Mouse (Mus musculus) brain, adult 2 months (tissue): ENCODE results near the gene Cdk14.

ENCODE experiments used
- DNase-seq: peaks from one replicate; pipeline ENCODE4 v3.0.0; 2011; ENCODE audit warnings: low read depth, low spot score

Cdk14 gene

DNA sequence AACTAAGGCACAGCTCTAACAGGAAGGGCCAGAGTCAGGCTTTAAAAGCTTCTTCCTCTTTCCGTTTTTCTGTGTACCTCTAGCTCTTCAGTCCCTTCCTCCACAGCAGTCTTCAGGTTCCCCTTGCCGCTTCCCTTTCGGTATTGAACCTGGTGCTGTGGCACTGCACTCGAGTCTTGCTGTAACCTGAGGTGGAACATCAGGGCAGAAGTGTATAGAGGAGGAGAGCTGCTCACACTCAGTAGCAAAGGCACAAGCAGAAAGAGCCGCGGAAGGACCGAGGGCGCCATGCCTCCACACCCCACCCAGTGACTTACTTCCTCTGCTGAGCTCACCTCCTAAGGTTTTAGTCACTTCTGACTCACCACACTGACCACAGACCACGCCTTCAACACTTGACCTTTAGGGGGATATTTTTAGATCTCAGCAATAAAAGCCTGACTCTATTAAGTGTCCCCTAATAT lies at the start of gene Cdk14:
Cdk14 (minus strand) TSS at position 321 of the 464 bp plus-strand sequence.
- no peak for DNase-seq

DNA sequence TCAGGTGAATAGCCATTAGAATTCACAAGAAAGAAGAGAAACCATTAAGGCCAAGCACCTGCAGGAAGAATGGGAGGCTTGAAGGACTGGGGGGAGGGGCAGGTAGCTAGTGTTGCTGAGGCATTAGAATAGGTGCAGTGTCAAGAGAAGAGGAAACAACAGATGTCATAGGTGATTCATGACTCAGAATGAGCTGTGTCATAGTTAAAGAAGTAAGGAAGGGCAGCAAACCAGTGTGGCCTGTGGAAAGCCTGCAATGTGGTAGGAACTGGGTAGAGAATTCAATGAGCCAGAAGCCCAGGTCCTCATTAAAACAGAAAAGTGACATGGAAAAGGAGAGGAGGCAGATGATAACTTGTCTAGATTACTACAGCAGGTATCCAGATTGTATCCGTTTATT lies 45.1 kb upstream of the Cdk14 start:
- DNase-seq, result no peak

DNA sequence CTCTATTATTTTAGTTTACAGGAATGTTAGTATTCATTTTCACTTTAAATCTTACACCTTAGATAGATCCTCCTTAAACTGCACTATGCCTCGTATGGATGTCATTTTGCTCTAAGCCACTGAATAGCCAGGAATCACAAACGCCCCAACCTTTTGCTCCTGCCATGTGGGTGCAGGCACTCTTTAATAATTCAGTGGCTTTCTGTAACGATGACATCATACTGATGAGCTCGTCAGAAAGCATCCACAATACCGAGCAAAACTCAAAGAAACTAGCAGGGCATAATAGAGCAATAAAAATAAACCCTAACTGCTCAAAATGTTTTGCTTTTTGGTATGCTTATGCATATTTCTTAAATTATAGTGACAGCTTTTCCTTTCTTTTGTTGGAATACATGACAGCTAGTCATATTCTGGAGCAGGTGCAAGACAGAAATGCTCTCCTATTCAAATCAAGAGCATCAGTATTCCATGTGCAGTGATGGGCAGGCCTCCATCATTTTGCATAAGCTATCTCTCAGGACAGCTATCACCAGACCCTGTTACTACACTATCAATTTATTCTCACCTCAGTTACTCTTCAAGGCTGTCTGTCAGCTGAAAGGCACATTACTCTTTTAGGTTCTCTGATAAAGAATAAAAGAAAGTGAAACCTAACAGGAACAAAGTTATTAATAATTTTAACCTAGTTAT lies 11.8 kb upstream of the Cdk14 start:
- DNase-seq, result no peak

DNA sequence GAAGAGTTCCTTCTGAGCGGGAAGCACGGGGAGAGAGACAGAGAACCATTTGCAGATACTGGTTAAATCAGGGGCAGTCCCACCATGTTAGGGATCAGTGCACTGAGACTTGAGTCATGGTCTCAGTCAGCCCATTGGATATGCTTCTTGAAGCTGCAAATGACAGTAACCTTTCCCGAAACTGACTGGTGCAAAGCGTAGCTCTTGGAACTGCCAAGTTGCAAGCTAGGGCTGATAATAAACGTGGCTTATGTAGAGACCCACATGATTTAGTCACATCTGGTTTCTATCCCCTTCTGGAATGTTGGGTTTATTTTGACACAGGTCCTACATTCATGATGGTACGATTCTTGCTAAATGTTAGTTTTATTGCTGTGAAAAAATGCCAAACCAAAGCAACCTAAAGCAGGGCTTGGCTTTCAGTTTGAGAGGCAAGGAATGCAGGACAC lies 3.6 kb upstream of the Cdk14 start:
- DNase-seq, result no peak

DNA sequence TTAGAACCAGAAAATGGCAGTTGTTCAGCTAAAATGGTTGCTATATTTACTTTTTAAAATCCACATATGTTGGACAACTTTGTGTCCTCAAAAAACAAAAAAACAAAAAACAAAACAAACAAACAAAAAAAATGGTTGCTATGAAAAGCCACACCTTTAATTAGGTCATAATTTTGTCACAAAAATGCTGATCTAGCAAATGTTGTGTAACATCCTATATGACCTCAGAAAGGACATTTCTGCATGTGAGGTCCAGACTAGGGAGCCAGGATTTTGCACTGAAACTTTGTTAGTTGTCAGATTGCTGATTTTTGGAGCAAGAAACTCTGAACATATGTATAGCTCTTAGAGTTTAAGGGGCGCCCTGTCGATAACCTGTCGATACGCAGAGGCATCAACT lies 3.0 kb upstream of the Cdk14 start:
- DNase-seq, result no peak

DNA sequence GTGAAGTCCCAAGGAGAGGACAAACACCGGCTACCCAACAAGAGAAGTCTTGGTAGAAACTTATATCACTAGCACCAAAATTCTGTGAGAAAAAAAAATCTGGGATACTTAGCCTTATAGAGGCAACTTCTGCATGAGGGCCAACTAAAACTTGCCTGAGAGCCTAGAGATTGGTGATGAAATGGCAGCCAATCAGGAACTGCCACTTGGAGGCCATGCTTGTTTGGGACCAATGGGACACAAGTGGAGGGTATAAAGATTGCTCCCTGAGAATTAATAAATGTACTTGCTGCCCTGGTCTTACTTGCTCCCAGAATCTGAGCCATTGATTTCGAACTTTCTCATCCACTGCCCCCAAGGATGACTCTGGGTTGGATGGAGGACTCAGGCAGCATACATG lies 1.3 kb upstream of the Cdk14 start:
- no peak for DNase-seq

DNA sequence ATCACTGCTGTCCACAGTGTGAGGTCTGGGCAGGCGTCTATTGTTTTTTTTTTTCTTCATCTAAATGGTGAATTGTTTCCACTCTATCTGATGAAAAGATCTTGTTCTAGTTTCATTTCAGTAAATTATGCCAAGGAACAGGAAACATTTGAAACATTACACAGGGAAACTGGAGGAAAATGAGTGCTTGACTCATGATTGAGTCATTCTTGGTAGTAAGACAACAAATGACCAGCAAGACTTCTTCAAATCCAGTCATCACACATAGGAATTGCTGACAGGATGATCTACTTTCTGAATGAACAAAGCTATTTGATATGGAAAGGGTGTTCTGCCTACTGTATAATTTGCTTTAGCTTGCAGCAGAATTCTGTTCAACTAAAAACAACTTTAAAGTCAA lies 859 bp downstream of the Cdk14 start:
- peak; percentile 35 for DNase-seq

DNA sequence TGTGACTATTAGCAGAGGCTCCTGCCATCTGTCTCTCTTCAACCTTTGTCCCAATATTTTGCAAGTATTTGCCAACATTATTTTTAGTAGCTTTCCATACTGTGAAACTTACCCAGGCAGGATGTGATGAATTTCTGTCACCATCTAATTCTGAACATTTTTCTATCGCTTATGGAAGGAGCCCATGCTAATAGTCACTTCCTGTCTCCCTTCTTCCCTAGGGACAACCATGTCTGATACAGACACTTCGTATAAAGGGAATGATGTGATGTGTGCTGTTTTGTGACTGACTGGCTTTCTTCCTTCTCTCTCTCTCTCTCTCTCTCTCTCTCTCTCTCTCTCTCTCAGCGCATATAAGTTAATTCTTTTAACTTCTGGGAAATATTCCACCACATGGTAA lies 5.3 kb downstream of the Cdk14 start:
- DNase-seq, result no peak

DNA sequence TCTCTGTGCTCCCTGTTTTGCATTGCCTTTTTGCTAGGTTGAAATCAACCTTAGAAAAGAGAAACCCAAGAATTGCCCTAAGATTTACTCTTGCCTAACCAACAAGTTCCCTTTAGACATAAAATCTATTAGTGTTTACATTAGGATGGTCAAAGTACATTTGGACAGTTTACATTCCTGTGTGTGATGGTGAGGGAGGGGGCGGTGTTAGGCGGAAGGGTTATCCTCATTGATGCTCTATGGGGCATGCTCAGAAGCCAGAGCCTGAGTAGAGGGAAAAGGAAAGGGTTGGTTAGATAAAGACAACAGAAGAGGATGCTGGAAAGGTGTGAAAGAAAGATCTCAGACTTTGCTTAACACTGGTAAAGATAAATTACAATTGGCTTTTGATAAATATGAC lies 8.2 kb downstream of the Cdk14 start:
- DNase-seq, result no peak

DNA sequence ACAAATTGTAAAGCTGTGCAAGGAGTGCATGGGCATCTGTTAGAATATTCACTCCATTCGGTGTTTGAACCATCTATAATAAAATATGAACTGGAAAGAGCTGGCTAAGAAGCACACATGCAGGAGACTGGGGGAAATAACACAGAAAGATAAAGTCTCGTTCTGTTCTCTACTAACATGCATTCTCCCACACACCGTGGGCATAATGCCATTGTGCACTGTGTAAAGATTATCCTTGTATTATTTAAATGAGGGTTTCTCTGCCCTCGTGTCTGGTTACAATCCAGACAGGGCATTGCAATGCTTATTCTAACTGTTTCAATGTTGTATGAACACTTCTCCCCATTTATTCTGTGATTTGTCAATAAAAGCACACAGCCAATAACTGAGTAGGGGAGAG lies 18.1 kb downstream of the Cdk14 start:
- DNase-seq, result peak; percentile 34

DNA sequence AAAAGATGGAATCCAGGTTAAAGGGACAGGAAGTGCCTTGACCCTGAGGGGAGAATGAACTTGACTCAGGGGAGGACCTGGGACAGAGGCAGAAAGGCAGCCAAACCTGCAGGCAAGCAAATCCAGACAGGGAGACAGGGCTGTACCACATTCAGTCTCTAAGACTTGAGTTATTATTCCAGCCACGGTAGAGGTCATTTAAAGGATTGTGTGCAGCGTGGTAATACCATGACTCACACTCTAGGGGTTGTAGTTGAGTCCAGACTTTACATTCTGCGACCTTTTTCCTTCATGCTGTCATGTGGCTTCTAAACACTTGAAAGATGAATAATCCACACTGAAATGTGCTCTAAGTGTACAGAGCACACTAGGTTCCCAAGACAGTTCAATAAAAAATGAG lies 27.3 kb downstream of the Cdk14 start:
- DNase-seq, result no peak

DNA sequence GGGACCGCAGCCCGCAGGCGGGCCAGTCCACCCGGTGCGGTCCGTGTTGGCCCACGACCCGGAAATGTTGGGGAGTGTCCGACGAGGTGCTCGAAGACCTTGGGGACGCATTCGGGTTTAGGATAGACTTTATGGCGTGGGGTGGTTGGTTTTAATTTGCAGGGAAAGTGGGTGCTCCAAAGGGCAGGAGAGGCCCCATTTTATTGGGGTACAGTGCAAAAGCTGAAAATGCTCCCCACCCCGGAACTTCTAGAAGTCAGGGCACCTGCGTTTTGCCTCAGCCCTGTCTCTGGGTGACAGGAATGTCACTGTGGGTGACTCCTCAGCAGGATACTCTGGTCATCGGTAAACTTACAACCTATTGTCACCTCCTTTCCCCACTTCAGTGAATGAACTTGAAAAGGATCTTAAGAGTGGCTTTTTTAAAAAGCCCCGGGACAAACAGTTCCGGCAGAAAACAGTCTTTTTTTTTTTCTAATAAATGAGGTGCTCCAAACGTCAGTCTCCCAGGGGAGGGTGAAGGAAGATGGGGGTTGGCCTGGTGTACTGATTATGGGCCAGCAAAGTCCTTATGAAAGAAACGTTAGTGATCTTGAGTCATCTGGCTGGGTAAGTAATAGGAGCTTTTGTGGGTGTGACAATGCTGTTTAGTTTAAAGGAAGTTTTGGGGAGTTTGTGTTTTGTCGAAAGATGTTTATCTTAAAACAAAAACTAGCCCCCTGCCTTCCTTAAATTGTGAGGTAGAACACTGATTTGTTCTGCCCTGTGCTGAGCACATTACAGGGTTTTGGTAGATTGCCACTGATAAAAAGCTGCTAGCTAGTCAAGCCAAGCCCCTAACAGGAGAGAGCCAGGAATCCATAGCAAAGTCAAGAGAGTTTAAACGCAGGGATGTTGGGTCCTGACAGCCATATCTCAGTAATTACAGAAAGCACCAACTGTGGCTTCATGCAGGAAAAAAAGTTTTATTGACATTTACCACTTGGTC lies 39.1 kb downstream of the Cdk14 start:
- no peak for DNase-seq

DNA sequence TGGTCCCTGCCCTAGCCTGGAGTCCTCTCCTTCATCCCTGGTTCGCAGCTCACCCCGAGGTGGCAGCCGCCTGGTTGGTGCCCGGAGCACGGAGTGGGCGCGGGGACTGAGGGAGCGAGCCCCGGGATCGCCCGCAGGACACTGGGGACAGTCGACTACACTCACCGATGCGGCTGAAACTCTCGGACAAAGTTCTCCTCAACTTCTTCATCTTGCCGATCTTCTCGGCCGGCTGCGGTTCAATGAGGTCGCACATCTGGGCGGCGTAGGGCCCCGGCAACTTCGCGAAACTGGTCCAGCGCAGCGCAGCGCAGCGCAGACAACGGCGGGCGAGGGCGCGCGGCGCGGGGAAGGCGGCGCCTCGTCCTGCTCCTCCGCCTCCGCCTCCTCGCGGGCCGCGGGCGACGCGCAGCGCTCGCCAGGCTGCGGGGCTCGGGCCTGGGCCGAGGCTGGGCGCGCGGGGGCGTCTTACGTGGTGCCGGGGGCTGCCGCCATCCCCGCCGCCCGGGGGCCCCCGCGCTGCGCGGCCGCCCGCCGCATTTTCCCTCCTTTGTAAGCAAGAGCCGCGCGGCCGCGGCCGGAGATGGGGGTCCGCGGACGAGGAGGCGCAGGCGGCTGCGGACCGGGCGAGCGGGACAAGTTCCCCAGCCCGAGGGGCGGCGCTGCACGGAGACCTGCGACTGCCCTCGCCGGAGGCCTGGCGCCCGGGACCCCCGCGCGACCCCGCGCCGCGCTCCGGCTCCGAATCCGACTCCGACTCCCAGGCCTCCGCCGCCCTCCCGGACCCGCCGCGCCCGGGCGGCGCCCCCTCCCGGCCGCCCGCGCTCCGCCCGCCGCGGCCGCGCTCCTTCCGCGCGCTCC lies 40.0 kb downstream of the Cdk14 start:
- peak; percentile 71 for DNase-seq

DNA sequence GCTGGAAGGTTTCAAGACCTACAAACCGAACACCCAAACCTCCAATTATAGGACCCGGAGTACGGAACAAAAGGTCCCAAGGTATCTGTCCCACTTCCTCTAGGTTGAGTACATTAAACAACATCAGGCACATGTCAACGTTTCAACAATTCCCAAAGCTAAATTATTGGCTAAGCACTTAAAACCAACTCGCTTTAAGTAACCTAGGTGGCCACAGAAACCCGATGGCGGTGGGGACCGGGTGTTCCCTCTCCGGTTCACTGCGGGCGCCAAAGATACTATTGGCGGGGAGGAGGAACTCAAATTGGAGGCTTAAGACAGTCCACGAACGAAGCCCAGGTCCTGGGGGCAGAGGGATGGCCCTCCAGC lies 40.6 kb downstream of the Cdk14 start:
- no peak for DNase-seq

DNA sequence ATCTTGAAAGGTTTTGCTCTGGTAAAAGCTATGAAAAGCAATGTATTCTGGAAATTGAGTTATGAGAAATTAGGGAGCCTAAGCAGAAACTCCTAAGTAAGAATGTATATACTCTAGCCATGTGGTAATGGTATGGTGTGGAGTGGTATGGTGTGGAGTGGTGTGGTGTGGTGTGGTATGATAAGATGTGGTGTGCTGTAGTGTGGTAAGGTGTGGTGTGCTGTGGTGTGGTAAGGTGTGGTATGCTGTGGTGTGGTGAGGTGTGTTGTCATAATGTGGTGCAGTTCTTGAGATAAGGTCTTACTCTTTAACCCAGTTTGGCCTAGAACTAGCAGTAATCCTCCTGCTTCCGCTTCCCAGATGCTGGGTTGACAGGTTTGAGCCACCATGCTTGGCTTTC lies 45.7 kb downstream of the Cdk14 start:
- no peak for DNase-seq

DNA sequence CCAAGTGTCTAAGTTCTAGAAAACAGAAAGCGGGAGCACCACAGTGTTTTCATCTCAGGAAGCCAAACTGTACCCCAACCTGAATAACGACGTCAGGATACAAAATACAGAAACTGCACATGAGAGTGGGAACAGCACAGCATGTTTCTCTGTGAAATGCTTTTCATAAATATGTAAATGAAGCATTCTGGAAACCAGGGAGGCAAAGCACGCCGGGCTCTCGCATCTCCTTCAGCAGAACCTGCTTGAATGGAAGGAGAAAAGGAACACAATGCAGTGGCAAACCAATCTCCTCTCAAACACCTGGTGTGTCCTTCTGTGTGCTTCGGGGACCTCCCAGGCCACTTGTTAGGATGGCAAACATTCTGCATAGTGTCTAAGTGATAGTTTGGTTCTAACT lies 46.6 kb downstream of the Cdk14 start:
- peak; percentile 21 for DNase-seq

DNA sequence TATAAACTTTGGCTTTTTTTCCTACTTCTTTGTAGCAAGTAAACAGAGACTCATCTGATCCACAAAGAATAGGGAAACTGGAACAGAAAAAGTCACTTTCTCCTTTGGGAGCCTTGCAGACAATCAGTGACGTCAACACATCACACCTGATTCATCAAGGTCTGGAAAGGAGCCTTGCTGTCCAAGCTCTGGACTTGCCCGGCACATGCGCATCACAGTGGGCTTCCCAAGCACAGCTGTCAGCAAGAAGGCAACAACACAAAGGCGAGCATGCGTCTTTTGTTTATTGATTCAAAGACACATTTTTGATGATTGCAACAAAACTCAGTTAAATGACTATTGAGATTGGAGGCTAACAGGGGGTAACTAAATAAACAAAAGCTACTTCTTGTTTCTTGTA lies 47.2 kb downstream of the Cdk14 start:
- no peak for DNase-seq

DNA sequence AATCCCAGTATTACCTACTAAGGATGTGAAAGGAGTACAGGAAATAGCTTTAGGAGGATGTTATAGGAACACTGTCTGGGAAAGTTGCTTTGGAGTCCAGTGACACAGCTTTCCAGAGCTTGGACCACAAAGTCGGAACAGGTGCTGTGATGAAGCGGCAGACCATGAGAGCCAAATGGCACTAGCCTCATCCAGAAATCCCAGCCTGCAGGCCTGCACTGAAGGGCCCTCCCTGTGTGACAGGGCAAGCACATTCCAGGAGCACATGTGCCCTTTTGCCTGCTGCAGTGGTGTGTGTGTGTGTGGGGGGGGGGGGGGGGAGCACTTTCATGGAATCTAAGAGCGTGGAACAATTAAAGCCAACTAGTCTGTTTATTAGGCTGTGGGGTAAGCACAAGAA lies 47.8 kb downstream of the Cdk14 start:
- DNase-seq, result peak; percentile 21

DNA sequence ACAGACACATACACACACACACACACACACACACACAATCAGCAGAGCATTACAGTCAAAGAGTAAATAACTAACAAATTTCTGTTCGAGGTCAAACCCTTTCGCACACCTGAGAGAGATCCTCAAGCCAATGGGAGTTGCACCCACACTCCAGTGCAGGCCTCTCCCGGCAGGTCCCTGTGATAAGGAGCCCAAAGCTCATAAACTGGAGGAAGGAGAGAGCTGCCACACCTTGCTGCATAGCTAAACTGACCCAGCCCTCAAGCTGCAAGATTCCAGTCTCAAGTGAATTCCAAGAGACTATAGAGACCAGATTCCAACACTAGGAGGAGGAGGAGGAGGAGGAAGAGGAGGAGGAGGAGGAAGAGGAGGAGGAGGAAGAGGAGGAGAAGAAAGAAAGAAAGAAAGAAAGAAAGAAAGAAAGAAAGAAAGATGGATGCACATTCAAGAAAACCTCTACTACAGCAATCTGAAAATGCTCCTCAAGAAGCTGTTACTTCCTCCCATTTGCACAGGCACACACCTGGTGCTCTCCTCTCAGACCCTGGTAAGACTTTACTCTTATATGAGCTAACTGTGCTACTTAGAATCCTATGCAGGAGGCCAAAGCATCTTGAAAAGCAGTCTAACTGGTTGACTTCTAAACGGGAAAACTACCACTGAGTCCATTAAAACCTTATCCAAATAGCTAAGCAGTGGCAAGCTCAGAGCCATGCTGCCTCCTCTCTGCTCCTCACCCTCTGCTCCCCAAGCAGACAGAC lies 49.6 kb downstream of the Cdk14 start:
- DNase-seq, result no peak

DNA sequence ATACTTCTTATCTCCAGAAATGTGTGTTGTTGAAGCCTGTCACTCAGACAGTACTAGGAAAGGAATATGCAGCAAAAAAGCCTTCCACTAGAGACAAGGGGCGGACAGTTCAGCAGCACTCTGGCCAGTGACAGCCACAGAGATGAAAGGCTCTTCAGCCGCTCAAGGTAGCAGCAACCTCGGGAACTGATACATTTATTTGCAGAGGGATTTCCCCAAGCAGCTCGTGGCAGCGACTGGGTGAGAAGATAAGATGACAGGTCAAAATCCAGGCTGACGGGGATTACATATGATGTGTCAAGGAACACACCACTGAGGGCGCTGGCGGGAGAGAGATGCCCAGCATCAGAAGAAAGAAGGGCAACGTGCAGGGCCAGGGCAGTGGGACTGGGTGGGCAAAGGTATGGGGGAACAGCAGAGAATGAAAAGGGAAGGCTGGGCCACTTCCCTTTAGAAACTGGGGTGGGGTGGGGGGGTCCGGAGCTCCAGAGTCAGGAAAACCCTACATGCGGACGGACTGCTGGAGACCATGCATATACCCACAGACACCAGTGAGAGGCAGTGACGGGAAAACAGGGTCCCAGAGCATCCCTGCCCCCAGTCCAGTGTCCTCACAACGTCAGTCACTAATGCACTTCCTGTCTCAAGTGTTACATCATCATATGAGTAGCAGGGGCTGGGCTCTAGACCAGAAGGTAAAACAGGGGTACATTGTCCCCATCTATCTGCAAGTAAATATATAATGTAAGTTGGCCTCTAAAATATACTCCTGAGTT lies 51.5 kb downstream of the Cdk14 start:
- no peak for DNase-seq
